Mouse (Mus musculus): ENCODE data around the gene Magi1.

DNA sequence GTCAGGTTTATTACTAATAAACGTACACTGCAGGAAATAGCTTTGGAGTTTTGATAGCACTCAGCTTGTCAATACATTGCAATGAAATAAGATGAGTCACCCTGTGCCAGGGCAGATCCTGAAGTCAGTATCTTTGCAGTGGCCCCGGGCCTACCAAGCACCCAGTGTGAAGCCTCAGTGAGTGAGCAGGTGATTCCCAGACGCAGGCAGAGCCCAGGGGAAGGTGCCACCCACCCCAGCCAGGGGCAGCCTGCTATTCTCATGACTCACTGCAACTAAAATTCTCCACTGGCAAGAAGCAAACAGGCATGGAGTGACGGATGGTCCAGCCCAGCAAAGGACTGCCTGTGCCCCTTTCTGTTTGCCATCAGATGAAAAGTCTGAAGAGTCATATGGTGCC lies 347.9 kb downstream of the Magi1 start:
- TF ChIP-seq CTCF (IDR thresholded peaks at IDR 0.05 in 2 of 3, conservative IDR thresholded peaks at IDR 0.05 in 1 of 3; ENCODE audit: control insufficient read depth in 1 of 3, insufficient read depth in 1 of 3, low read depth in 2 of 3, low read length in 3 of 3, poor library complexity in 1 of 3, severe bottlenecking in 1 of 3): no peak
- no peak for TF ChIP-seq GATA1 (IDR thresholded peaks at IDR 0.05; ENCODE audit: low read depth, low read length)
- no peak for TF ChIP-seq POLR2A (IDR thresholded peaks at IDR 0.05; ENCODE audit: control insufficient read depth in 1 of 2, insufficient read depth in 1 of 2, low read depth in 1 of 2, low read length in 2 of 2, poor library complexity in 1 of 2)
- no peak for TF ChIP-seq E2F4 (IDR thresholded peaks at IDR 0.05; ENCODE audit: borderline replicate concordance, low read depth, low read length)
- no peak for TF ChIP-seq ZC3H11A (IDR thresholded peaks at IDR 0.05; ENCODE audit: low read depth, low read length)
- TF ChIP-seq POLR2AphosphoS5 (IDR thresholded peaks at IDR 0.05; ENCODE audit: borderline replicate concordance, low read depth, low read length): no peak

Measured in MEL (cell line).